Mouse (Mus musculus): ENCODE measurements at regions not wholly inside any gene's neighbourhood (a gene's known extent, or its start where the extent isn't known, plus 50 kb on each side); places are given as distances from the start of the nearest gene placed in this dataset.

GRCm38 (mm10) chr14:106412917-106413558 lies 307.0 kb downstream of the Trim52 start:
- TF ChIP-seq CTCF (IDR thresholded peaks at IDR 0.05; ENCODE audit: control insufficient read depth, insufficient read depth, low read length) (no peak), POLR2A (IDR thresholded peaks at IDR 0.05; ENCODE audit: borderline replicate concordance, control insufficient read depth, low read depth, low read length) (no peak)

All from bone marrow, adult 2 months (tissue).